In the genomic region with DNA sequence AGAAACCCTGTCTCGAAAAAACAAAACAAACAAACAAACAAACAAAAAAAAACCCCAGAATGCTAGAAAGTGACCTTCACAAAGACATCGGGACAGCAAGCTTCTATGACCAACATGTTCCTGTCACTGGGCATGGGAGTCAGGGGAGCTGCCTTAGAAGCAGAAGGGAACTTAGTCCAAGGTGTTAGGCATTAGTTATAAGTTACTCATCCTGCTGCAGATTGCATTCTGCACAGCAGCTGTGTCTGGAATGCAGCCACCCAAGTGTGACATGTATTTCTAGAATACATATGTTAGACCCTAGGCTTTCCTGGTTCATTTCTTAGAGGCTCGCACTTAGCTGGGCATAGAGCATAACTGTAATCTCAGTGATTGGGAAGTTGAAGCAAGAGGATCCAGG, we compare ENCODE assay signal across 20 mouse cellular contexts. TPM values are rescaled to one million over a fixed set of nuclear protein-coding genes. Genes with fewer than 3 reads are reported as not detected.
"Had no signal": no experiment of that assay in that cellular context is flagged by ENCODE, and none has a peak within 500 bp of the region (broad histone marks: within the 10 kb centered on the region; RNA-seq: fewer than 3 reads in every experiment).

No protein-coding gene starts in this region.

- H3K4me1 ChIP-seq: lung, embryonic 15.5 days; midbrain, embryonic 13.5 days; midbrain, embryonic 15.5 days; neural tube, embryonic 12.5 days; stomach, embryonic 15.5 days had no signal

- ATAC-seq: lung, postnatal 0 days; midbrain, embryonic 13.5 days; midbrain, embryonic 15.5 days had no signal

- DNase-seq: lung, adult 2 months; lung, postnatal 14 days; lung, postnatal 36 days; right cerebral cortex, postnatal 14 days; thymus, adult 2 months; thymus, postnatal 25 days; thymus, postnatal 4 days had no signal

- H3K9ac ChIP-seq: lung, embryonic 15.5 days; midbrain, embryonic 13.5 days; midbrain, embryonic 15.5 days; neural tube, embryonic 12.5 days; stomach, embryonic 15.5 days had no signal

- H3K9me3 ChIP-seq: lung, embryonic 15.5 days; megakaryocyte, embryonic 14.5 days; midbrain, embryonic 13.5 days; midbrain, embryonic 15.5 days; neural tube, embryonic 12.5 days; stomach, embryonic 15.5 days had no signal

- H3K27ac ChIP-seq: lung, embryonic 15.5 days; macrophage; midbrain, embryonic 13.5 days; midbrain, embryonic 15.5 days; neural tube, embryonic 12.5 days; stomach, embryonic 15.5 days; stomach, postnatal 0 days had no signal

- H3K4me3 ChIP-seq: lung, embryonic 15.5 days; megakaryocyte, embryonic 14.5 days; midbrain, embryonic 13.5 days; midbrain, embryonic 15.5 days; neural tube, embryonic 12.5 days; stomach, embryonic 15.5 days had no signal

- H3K4me2 ChIP-seq: lung, embryonic 15.5 days; midbrain, embryonic 11.5 days; midbrain, embryonic 13.5 days; midbrain, embryonic 15.5 days; neural tube, embryonic 12.5 days; stomach, embryonic 15.5 days had no signal

- H3K27me3 ChIP-seq: lung, embryonic 15.5 days; megakaryocyte, embryonic 14.5 days; midbrain, embryonic 13.5 days; midbrain, embryonic 15.5 days; neural tube, embryonic 12.5 days; stomach, embryonic 15.5 days had no signal

RNA-seq across cellular contexts. Expression of a gene that starts 7.8 kb away (rescaled TPM):
- polyA plus RNA-seq: lung, embryonic 15.5 days; lung, postnatal 0 days; macrophage; midbrain, embryonic 11.5 days; midbrain, embryonic 13.5 days; neural tube, embryonic 12.5 days; neural tube, embryonic 14.5 days; stomach, embryonic 15.5 days; stomach, postnatal 0 days; testis, adult 2 months; thymus, adult 2 months; urinary bladder, adult 2 months had no signal
